Mouse (Mus musculus): ENCODE results near the gene Trim63. TPM values are rescaled to one million over a fixed set of nuclear protein-coding genes. Genes with fewer than 3 reads are reported as not detected.
A peak's percentile ranks its signal among the peaks of the same experiment; 100 is the strongest.

The Trim63 gene
- polyA plus RNA-seq, 1 experiment, result 7.4 TPM

DNA sequence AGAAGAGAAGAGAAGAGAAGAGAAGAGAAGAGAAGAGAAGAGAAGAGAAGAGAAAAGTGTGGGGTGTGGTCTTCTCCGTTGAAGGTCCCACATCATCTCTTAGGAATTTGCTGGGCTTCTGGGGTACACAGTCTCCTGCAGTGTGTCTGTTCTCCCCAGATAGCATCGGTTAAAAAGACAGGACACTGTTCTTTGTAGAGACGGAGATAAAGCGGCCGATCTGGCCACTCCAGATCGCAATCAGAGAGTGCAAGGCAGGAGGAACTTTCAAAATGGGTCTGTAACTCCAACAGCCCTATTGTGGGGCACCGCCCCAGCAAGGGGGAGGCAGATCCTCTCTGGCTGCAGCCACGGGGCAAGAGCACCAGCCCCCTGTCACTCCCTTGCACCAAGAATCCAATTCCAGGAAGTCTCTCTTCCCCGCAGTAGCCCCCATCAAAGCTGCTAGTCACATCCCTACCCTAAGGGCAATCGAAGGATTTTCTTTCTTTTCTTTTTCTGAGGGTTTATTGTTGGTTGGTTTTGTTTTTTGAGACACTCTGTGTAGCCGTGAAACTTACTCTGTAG, 27.4 kb downstream of the Trim63 start:
- Histone ChIP-seq H3K4me1 (ENCODE audit: control insufficient read depth, insufficient read depth, low read length) (peaks cover 10% of the 10 kb centered on the region; the same call in 1 of the 2 replicates), H3K27ac (ENCODE audit: insufficient read depth, low read depth, low read length) (no peak overlapping the region), H3K4me3 (ENCODE audit: insufficient read depth, low read depth, low read length) (no peak overlapping the region), H3K36me3 (ENCODE audit: control insufficient read depth, insufficient read depth, low read length) (no peaks in the 10 kb centered on the region), H3K27me3 (replicated peaks; ENCODE audit: control insufficient read depth, insufficient read depth, low read length) (no peaks in the 10 kb centered on the region)
- DNase-seq, result no peak
- TF ChIP-seq POLR2A (IDR thresholded peaks at IDR 0.05; ENCODE audit: low read depth, low read length) (no peak), CTCF (conservative IDR thresholded peaks at IDR 0.05; ENCODE audit: insufficient read depth, insufficient read length, low read depth, low read length) (no peak)
- 65% methylated on average over 11 of the region's 11 CpGs for WGBS

DNA sequence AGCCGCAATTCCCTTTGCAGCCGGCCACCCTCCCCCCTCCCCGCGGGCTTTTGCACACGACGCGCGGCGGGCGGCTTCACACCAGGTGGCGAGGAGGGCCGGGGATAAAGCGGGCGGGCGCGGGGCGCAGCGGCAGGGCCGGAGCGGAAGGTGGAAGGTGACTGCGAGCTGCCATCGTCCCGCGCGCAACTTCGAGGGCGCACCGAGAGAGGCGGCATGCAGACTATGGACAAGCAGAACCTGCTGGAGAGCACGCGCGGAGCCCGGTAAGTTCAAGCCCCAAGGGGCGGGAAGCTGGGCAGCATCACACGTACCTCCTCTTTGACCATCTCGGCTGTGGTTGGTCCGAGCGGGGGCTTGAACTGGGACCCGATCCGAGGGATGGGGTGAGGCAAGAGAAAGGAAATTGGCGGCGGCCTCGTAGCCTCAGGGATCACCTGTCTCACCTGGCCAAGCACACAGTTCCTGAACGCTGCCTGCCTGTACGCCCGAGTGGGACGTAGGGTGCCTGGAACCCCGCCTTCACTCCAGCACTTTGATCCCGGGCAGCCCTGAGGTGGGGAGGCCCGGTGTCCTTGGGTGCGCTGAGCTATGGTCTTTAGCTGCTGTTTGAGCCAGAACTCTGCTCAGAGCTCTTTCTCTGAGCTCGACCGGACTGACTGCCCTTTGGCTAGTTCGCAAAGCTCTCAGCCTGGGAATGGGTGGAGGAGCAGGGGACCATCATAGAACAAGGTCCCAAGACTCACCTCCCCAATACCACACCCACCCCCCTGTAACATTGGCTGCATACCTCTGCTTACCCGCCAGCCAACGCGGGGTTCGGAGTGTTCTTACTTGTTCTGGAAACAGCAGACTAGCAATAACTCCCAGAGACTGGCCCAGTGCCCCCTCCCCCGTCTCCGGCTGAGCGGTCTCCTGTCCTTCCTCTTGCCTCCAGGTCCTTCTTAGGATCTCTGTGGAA, 28.4 kb downstream of the Trim63 start, which contains the start of gene Slc30a2:
Gene Slc30a2 (plus strand): TSS at position 111 of the 961 bp plus-strand sequence.
- Histone ChIP-seq H3K4me3 (ENCODE audit: insufficient read depth, low read depth, low read length) (peak within 1 kb of the TSS; percentile 55), H3K4me1 (ENCODE audit: control insufficient read depth, insufficient read depth, low read length) (peaks cover 10% of the 10 kb centered on the region; the same call in 1 of the 2 replicates), H3K36me3 (ENCODE audit: control insufficient read depth, insufficient read depth, low read length) (no peaks in the 10 kb centered on the region), H3K27ac (ENCODE audit: insufficient read depth, low read depth, low read length) (peak within 1 kb of the TSS; percentile 92), H3K27me3 (replicated peaks; ENCODE audit: control insufficient read depth, insufficient read depth, low read length) (no peaks in the 10 kb centered on the region)
- WGBS, result 3% methylated on average over 60 of the region's 61 CpGs
- no peak for TF ChIP-seq POLR2A (IDR thresholded peaks at IDR 0.05; ENCODE audit: low read depth, low read length)
- TF ChIP-seq CTCF (conservative IDR thresholded peaks at IDR 0.05; ENCODE audit: insufficient read depth, insufficient read length, low read depth, low read length), result no peak
- DNase-seq, result peak; percentile 86

DNA sequence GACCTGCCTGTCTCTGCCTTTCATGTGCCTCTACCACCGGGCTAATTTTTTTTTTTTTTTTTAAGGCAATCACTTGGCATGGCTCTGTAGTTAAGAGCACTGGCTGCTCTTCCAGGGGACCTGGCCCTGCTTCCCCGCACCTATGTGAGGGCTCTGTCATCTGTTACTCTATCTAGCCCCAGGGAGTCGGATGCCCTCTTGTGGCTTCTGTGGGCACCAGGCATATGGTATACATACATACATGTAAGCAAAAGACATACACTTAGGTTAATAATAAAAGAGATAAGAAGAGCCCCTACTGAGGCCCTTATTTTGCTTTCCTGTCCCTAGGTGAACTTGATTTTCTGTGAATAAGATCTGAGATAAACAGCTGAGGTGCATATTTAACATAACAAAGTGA, 29.7 kb downstream of the Trim63 start:
- Histone ChIP-seq H3K4me1 (ENCODE audit: control insufficient read depth, insufficient read depth, low read length) (peaks cover 10% of the 10 kb centered on the region; the same call in 1 of the 2 replicates), H3K4me3 (ENCODE audit: insufficient read depth, low read depth, low read length) (no peak overlapping the region; the same call in 1 of the 2 replicates)
- 40% methylated on average over 3 of the region's 3 CpGs for WGBS

DNA sequence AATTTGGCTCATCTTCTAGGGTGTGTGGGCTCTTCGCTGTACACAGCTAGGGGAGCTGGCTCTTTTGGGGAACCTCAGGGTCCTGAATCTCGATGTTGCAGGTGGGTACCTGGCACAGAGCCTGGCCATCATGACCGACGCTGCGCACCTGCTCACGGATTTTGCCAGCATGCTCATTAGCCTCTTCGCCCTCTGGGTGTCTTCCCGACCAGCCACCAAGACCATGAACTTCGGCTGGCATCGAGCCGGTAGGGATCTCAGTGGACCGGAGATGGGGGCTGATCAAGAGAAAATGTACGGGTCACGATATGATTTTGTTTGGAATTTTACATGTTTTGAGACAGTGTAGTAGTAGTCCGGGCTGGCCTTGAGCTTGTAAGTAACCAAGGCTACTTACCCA, 30.9 kb downstream of the Trim63 start:
- TF ChIP-seq CTCF (conservative IDR thresholded peaks at IDR 0.05; ENCODE audit: insufficient read depth, insufficient read length, low read depth, low read length), result no peak
- TF ChIP-seq POLR2A (IDR thresholded peaks at IDR 0.05; ENCODE audit: low read depth, low read length), result no peak
- Histone ChIP-seq H3K36me3 (ENCODE audit: control insufficient read depth, insufficient read depth, low read length) (no peaks in the 10 kb centered on the region), H3K4me1 (ENCODE audit: control insufficient read depth, insufficient read depth, low read length) (peaks cover 10% of the 10 kb centered on the region; the same call in 1 of the 2 replicates), H3K4me3 (ENCODE audit: insufficient read depth, low read depth, low read length) (no peak overlapping the region), H3K27ac (ENCODE audit: insufficient read depth, low read depth, low read length) (no peak overlapping the region), H3K27me3 (replicated peaks; ENCODE audit: control insufficient read depth, insufficient read depth, low read length) (no peaks in the 10 kb centered on the region)
- WGBS, result 89% methylated on average over 15 of the region's 15 CpGs
- DNase-seq, result peak; percentile 55

More for the DNA sequence above, 29.7 kb downstream of the Trim63 start:
- Histone ChIP-seq H3K36me3 (ENCODE audit: control insufficient read depth, insufficient read depth, low read length) (no peaks in the 10 kb centered on the region), H3K27me3 (replicated peaks; ENCODE audit: control insufficient read depth, insufficient read depth, low read length) (no peaks in the 10 kb centered on the region), H3K27ac (ENCODE audit: insufficient read depth, low read depth, low read length) (no peak overlapping the region)
- no peak for TF ChIP-seq POLR2A (IDR thresholded peaks at IDR 0.05; ENCODE audit: low read depth, low read length)
- TF ChIP-seq CTCF (conservative IDR thresholded peaks at IDR 0.05; ENCODE audit: insufficient read depth, insufficient read length, low read depth, low read length), result no peak
- no peak for DNase-seq

DNA sequence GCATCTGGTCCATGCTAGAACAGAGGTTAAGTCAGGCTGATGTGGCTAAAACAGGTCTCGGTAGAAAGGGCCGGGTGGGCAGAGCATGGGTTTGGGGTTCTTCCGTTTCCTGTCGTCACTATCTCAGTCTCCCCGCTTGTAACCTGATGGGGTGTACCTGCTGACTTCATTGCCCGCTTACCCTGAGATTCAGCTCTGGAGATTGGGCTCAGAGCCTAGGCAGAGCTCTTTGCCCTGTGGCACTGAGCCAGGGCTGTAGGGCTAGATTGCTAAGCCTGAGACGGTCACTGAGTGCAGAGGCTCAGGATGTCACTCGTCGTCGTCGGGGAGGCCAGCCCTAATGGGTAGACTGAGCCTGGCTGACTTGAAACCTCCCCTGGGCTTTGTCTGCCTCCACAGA, 33.2 kb downstream of the Trim63 start:
- TF ChIP-seq CTCF (conservative IDR thresholded peaks at IDR 0.05; ENCODE audit: insufficient read depth, insufficient read length, low read depth, low read length) (no peak), POLR2A (IDR thresholded peaks at IDR 0.05; ENCODE audit: low read depth, low read length) (no peak)
- Histone ChIP-seq H3K27me3 (replicated peaks; ENCODE audit: control insufficient read depth, insufficient read depth, low read length) (no peaks in the 10 kb centered on the region), H3K27ac (ENCODE audit: insufficient read depth, low read depth, low read length) (no peak overlapping the region), H3K4me3 (ENCODE audit: insufficient read depth, low read depth, low read length) (no peak overlapping the region), H3K36me3 (ENCODE audit: control insufficient read depth, insufficient read depth, low read length) (no peaks in the 10 kb centered on the region), H3K4me1 (ENCODE audit: control insufficient read depth, insufficient read depth, low read length) (peaks cover 12% of the 10 kb centered on the region)
- peak; percentile 91 for DNase-seq
- WGBS, result 46% methylated on average over 11 of the region's 11 CpGs

DNA sequence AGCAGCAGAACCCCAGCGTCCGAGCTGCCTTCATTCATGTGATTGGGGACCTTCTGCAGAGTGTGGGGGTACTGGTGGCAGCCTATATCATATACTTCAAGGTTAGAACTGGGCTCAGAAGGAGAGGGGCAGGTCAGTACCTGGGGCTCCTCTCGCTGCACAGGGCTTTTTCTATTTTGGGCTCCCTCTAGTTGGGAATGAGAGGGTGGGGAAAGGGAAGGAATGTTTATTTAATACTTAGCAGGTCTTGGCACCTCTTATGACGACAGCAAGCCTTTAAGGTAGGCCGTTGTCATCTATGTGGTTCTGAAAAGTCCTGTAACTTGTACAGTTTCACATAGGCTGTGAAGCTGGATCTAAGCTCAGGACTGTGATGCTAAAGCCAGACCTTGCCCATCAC, 33.6 kb downstream of the Trim63 start:
- 72% methylated on average over 5 of the region's 5 CpGs for WGBS
- Histone ChIP-seq H3K27ac (ENCODE audit: insufficient read depth, low read depth, low read length) (no peak overlapping the region), H3K4me1 (ENCODE audit: control insufficient read depth, insufficient read depth, low read length) (peaks cover 12% of the 10 kb centered on the region), H3K27me3 (replicated peaks; ENCODE audit: control insufficient read depth, insufficient read depth, low read length) (no peaks in the 10 kb centered on the region), H3K36me3 (ENCODE audit: control insufficient read depth, insufficient read depth, low read length) (no peaks in the 10 kb centered on the region), H3K4me3 (ENCODE audit: insufficient read depth, low read depth, low read length) (no peak overlapping the region)
- no peak for TF ChIP-seq POLR2A (IDR thresholded peaks at IDR 0.05; ENCODE audit: low read depth, low read length)
- no peak for DNase-seq

DNA sequence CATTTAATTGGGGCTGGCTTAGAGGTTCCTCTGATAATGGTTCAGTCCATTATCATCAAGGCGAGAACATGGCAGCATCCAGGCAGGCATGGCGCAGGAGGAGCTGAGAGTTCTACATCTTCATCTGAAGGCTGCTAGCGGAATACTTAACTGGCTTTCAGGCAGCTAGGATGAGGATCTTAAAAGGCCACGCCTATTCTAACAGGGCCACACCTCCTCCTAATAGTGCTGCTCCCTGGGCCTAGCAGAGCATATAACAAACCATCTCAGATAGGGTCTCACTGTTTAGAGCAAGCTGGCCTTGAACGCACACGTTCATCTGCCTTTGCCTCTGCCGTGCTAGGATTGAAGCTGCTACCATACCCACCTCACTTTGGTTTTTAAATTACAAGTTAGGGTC, 34.9 kb downstream of the Trim63 start:
- no peaks in the 10 kb centered on the region for H3K27me3 ChIP-seq (replicated peaks; ENCODE audit: control insufficient read depth, insufficient read depth, low read length)
- DNase-seq, result no peak
- H3K36me3 ChIP-seq (ENCODE audit: control insufficient read depth, insufficient read depth, low read length), result no peaks in the 10 kb centered on the region
- no peak overlapping the region for H3K4me3 ChIP-seq (ENCODE audit: insufficient read depth, low read depth, low read length)
- TF ChIP-seq POLR2A (IDR thresholded peaks at IDR 0.05; ENCODE audit: low read depth, low read length) (no peak), CTCF (conservative IDR thresholded peaks at IDR 0.05; ENCODE audit: insufficient read depth, insufficient read length, low read depth, low read length) (no peak)
- H3K27ac ChIP-seq (ENCODE audit: insufficient read depth, low read depth, low read length), result no peak overlapping the region
- WGBS, result 96% methylated on average over 7 of the region's 7 CpGs
- peaks cover 16% of the 10 kb centered on the region for H3K4me1 ChIP-seq (ENCODE audit: control insufficient read depth, insufficient read depth, low read length)

Data from kidney, adult 2 months (tissue).